Comparison of ENCODE assay signal across 26 mouse cellular contexts in the genomic region with DNA sequence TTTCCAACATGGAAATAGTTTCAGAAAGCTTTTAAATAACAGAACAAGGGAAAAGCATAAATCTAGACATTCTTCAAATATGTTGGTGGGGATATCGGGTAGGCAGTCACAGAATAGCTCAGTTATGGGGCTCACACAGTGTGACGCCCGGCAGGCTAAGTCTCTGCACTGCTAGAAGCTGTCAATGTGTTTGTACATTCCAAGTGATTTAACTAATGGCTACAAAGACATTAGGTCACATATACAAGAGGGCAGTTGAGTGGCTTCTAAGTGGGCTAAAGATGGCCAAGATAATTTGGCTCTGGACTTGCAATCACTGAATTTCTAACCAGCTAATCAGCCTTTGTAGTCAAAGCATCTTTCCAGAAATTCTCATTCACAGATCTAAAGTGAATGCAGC. TPM values are rescaled to one million over a fixed set of nuclear protein-coding genes. Genes with fewer than 3 reads are reported as not detected.
DNase-seq lines count a peak whose midpoint lies in the region; ATAC-seq and TF ChIP-seq lines count a peak whose summit lies in the region.
"Had no signal": no experiment of that assay in that cellular context is flagged by ENCODE, and none has a peak within 500 bp of the region (broad histone marks: within the 10 kb centered on the region; RNA-seq: fewer than 3 reads in every experiment).

No protein-coding gene starts in this region.

- H3K9ac ChIP-seq in lung, postnatal 0 days (replicated peaks; ENCODE audit: low read depth) = no peak overlapping the region
- H3K9ac ChIP-seq: embryonic facial prominence, embryonic 13.5 days; embryonic facial prominence, embryonic 15.5 days; forebrain, embryonic 12.5 days had no signal

- H3K4me2 ChIP-seq in lung, postnatal 0 days (replicated peaks; ENCODE audit: low read depth, low read length) = no peak overlapping the region
- H3K4me2 ChIP-seq: embryonic facial prominence, embryonic 13.5 days; embryonic facial prominence, embryonic 15.5 days; forebrain, embryonic 12.5 days had no signal

- 0 out of 2 replicates have a peak, but pooled peaks cover 16% of the 10 kb centered on the region for H3K36me3 ChIP-seq in lung, postnatal 0 days (ENCODE audit: insufficient read depth, low read length)
- H3K36me3 ChIP-seq: forebrain, embryonic 10.5 days had no signal

- no peak overlapping the region for H3K27ac ChIP-seq in lung, postnatal 0 days (ENCODE audit: low read length)
- H3K27ac ChIP-seq: embryonic facial prominence, embryonic 13.5 days; embryonic facial prominence, embryonic 15.5 days; forebrain, embryonic 10.5 days; forebrain, embryonic 12.5 days had no signal

- H3K9me3 ChIP-seq in lung, postnatal 0 days (ENCODE audit: low read length) = no peaks in the 10 kb centered on the region
- H3K9me3 ChIP-seq: embryonic facial prominence, embryonic 13.5 days; embryonic facial prominence, embryonic 15.5 days; forebrain, embryonic 10.5 days; forebrain, embryonic 12.5 days; G1E had no signal

- peak; percentile 18 for DNase-seq in lung, postnatal 0 days (ENCODE audit: low spot score)
- no peak for DNase-seq in lung, postnatal 10 days
- DNase-seq in lung, postnatal 36 days = peak; percentile 53
- no peak for DNase-seq in lung, postnatal 14 days
- no peak for DNase-seq in kidney, adult 11 months
- DNase-seq: adrenal gland, adult 2 months; adrenal gland, postnatal 10 days; adrenal gland, postnatal 25 days; B cell, adult 2 months; cerebellum, adult 11 months; cerebellum, adult 18-20 months; cerebellum, adult 8-10 months; cerebellum, adult 9-11 months; cerebellum, postnatal 14 days; cerebellum, postnatal 36 days; embryo, embryonic 11 days had no signal

- no peak overlapping the region for H3K4me3 ChIP-seq in lung, postnatal 0 days (ENCODE audit: low read depth, low read length)
- H3K4me3 ChIP-seq: embryonic facial prominence, embryonic 13.5 days; embryonic facial prominence, embryonic 15.5 days; erythroblast, embryonic 14.5 days; forebrain, embryonic 10.5 days; forebrain, embryonic 12.5 days had no signal

- 24% methylated on average over 3 of the region's 3 CpGs for WGBS in lung, postnatal 0 days

- ATAC-seq in lung, postnatal 0 days = peak; percentile 79; the same call in 1 of the 2 replicates
- ATAC-seq: CD4-positive, CD25-positive, alpha-beta regulatory T cell, adult 4 months; forebrain, embryonic 14.5 days; forebrain, embryonic 16.5 days had no signal

- no peaks in the 10 kb centered on the region for H3K4me1 ChIP-seq in lung, postnatal 0 days (ENCODE audit: insufficient read depth, low read depth, low read length)
- H3K4me1 ChIP-seq: embryonic facial prominence, embryonic 13.5 days; embryonic facial prominence, embryonic 15.5 days; forebrain, embryonic 10.5 days; forebrain, embryonic 12.5 days had no signal

- no peaks in the 10 kb centered on the region for H3K27me3 ChIP-seq in lung, postnatal 0 days (replicated peaks; ENCODE audit: insufficient read depth, low read length)
- H3K27me3 ChIP-seq: CH12.LX; embryonic facial prominence, embryonic 13.5 days; embryonic facial prominence, embryonic 15.5 days; forebrain, embryonic 12.5 days had no signal

- no peak for TF ChIP-seq EP300 in lung, postnatal 0 days (IDR thresholded peaks at IDR 0.05)

- no peak for TF ChIP-seq CTCF in lung, postnatal 0 days (IDR thresholded peaks at IDR 0.05)

RNA-seq across cellular contexts. Expression of a gene that starts 19.1 kb away (rescaled TPM):
- 15.7 and 16.1 TPM in 2 replicates for polyA plus RNA-seq in lung, postnatal 0 days (2015; fragmentation: Nextera tagmentation; extraction: Ambion mirVana)

Comparison
In these comparisons a context has a peak if more than half of its experiments do, and no peak if none do; other contexts are left out.
1. DNase-seq: peak in lung, postnatal 0 days (single experiment) and lung, postnatal 36 days (single experiment); none in lung, postnatal 10 days (single experiment), lung, postnatal 14 days (single experiment) and kidney, adult 11 months (single experiment).